Mouse (Mus musculus) embryonic facial prominence, embryonic 15.5 days (tissue): ENCODE data around the gene Ruvbl1. TPM values are rescaled to one million over a fixed set of nuclear protein-coding genes. Genes with fewer than 3 reads are reported as not detected.

ENCODE experiments used
- ATAC-seq: fragments of 200-750 bp; cut with Nextera tagmentation; 2 replicates; pipeline ENCODE4 v1.8.0; 2017; ENCODE audit warnings: low read depth, moderate TSS enrichment; ENCODE audit not compliant: insufficient number of reproducible peaks, low FRiP score, low TSS enrichment
- H3K27ac ChIP-seq: fragments of 300-500 bp; sonication (generic); replicated peaks from 2 replicates; pipeline ENCODE4 v1.5.1; 2015; ENCODE audit warnings: mild to moderate bottlenecking, inconsistent platforms
- H3K27me3 ChIP-seq: fragments of 300-500 bp; sonication (generic); 2 replicates; pipeline ENCODE4 v1.6.1; 2015; ENCODE audit warnings: inconsistent platforms
- H3K36me3 ChIP-seq: fragments of 300-500 bp; sonication (generic); 2 replicates; pipeline ENCODE4 v1.6.1; 2015; ENCODE audit warnings: mild to moderate bottlenecking, inconsistent platforms
- H3K4me1 ChIP-seq: fragments of 300-500 bp; sonication (generic); 2 replicates; pipeline ENCODE4 v1.6.1; 2015; ENCODE audit warnings: inconsistent platforms
- H3K4me2 ChIP-seq: fragments of 300-500 bp; sonication (generic); replicated peaks from 2 replicates; pipeline ENCODE4 v1.6.1; 2015; ENCODE audit warnings: mild to moderate bottlenecking, inconsistent platforms
- H3K4me3 ChIP-seq: fragments of 300-500 bp; sonication (generic); replicated peaks from 2 replicates; pipeline ENCODE4 v1.5.1; 2015; ENCODE audit warnings: mild to moderate bottlenecking, inconsistent platforms
- H3K9ac ChIP-seq: fragments of 300-500 bp; sonication (generic); 2 replicates; pipeline ENCODE4 v1.6.1; 2015; ENCODE audit warnings: inconsistent platforms
- H3K9me3 ChIP-seq: fragments of 300-500 bp; sonication (generic); replicated peaks from 2 replicates; pipeline ENCODE4 v1.6.1; 2016; ENCODE audit warnings: inconsistent platforms
- WGBS: fragments of 180-500 bp; shearing (Covaris S2); methylation state at CpG from one replicate; pipeline ENCODE4 v1.1.7; 2015; 5-methylcytosine and 5-hydroxymethylcytosine counted together
- polyA plus RNA-seq: library from polyadenylated mRNA; unstranded; fragments of >200 nt; fragmentation: Nextera tagmentation; extraction: Ambion mirVana; gene quantifications from 2 replicates; pipeline ENCODE4 v1.2.1, GENCODE M21; 2015

Gene Ruvbl1
- polyA plus RNA-seq, 1 experiment from 2014 or later: 131 TPM

- Histone ChIP-seq H3K27me3 (no peaks in the 10 kb centered on the region), H3K4me3 (no peak overlapping the region), H3K36me3 (no peaks in the 10 kb centered on the region), H3K9ac (no peak overlapping the region), H3K27ac (no peak overlapping the region), H3K4me2 (no peak overlapping the region), H3K9me3 (no peaks in the 10 kb centered on the region), H3K4me1 (peaks cover 14% of the 10 kb centered on the region)
- ATAC-seq: no peak
- 89% methylated on average over 7 of the region's 7 CpGs for WGBS
These were observed 56.6 kb downstream of the Ruvbl1 start for GRCm38 (mm10) chr6:88521821-88522220.

GRCm38 (mm10) chr6:88522606-88523005 is 57.4 kb downstream of the Ruvbl1 start:
- H3K27me3 ChIP-seq: 0 out of 2 replicates have a peak, but pooled peaks cover 4% of the 10 kb centered on the region
- no peak overlapping the region for H3K4me2 ChIP-seq
- H3K27ac ChIP-seq: no peak overlapping the region
- H3K9me3 ChIP-seq: no peaks in the 10 kb centered on the region
- no peak overlapping the region for H3K4me3 ChIP-seq
- H3K9ac ChIP-seq: no peak overlapping the region
- 58% methylated on average over 3 of the region's 3 CpGs for WGBS
- ATAC-seq: no peak
- peaks cover 9% of the 10 kb centered on the region; the same call in 1 of the 2 replicates for H3K4me1 ChIP-seq
- no peaks in the 10 kb centered on the region for H3K36me3 ChIP-seq

DNA sequence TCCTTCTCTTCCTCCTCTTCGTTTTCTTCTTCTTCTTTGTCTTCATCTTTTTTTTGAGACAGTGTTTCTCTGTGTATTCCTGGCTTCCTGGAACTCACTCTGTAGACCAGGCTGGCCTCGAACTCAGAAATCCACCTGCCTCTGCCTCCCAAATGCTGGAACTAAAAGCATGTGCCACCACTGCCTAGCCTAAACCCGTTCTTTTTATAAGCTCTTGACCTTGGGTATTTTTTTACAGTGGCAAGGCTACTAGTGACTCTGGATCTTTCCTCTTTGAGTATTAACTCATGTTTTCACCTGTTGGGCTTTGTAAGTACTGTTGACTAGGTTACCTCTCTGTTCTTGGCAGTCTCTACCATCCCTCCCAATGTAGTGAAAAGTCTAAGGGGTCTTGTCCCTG is 57.8 kb downstream of the Ruvbl1 start:
- H3K27ac ChIP-seq: no peak overlapping the region
- H3K27me3 ChIP-seq: 0 out of 2 replicates have a peak, but pooled peaks cover 5% of the 10 kb centered on the region
- ATAC-seq: no peak
- 73% methylated on average over 3 of the region's 3 CpGs for WGBS
- no peak overlapping the region for H3K4me2 ChIP-seq
- H3K4me3 ChIP-seq: no peak overlapping the region
- H3K4me1 ChIP-seq: peaks cover 9% of the 10 kb centered on the region; the same call in 1 of the 2 replicates
- H3K9ac ChIP-seq: no peak overlapping the region
- H3K36me3 ChIP-seq: no peaks in the 10 kb centered on the region
- no peaks in the 10 kb centered on the region for H3K9me3 ChIP-seq

DNA sequence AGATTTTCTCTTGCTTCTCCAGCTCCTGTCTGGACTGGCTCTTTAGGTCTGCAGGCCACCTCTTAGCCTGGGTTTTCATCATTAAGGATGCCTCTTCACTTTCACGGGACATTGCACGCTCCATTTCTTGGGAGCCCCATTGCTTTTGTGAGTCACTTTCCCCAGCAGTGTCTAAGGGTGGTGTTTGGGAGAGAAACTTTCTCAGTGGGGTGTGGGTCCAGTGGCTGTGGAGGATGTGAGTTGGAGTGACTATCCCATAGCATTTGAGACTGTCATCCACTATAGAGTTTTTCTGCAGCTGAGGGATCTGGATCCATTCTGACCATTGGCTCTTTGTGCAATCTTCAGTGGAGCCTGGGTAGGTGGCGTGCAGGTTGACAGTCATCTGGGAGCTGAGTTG is 58.2 kb downstream of the Ruvbl1 start:
- Histone ChIP-seq H3K9me3 (no peaks in the 10 kb centered on the region), H3K27ac (no peak overlapping the region), H3K27me3 (0 out of 2 replicates have a peak, but pooled peaks cover 5% of the 10 kb centered on the region), H3K9ac (no peak overlapping the region), H3K4me3 (no peak overlapping the region), H3K4me2 (no peak overlapping the region), H3K4me1 (peaks cover 9% of the 10 kb centered on the region; the same call in 1 of the 2 replicates), H3K36me3 (no peaks in the 10 kb centered on the region)
- no peak for ATAC-seq
- WGBS: 87% methylated on average over 3 of the region's 3 CpGs

GRCm38 (mm10) chr6:88524056-88524455 is 58.8 kb downstream of the Ruvbl1 start:
- H3K36me3 ChIP-seq: no peaks in the 10 kb centered on the region
- H3K9me3 ChIP-seq: no peaks in the 10 kb centered on the region
- no peak overlapping the region for H3K4me3 ChIP-seq
- WGBS: 90% methylated on average over 4 of the region's 4 CpGs
- ATAC-seq: no peak
- H3K27me3 ChIP-seq: 0 out of 2 replicates have a peak, but pooled peaks cover 5% of the 10 kb centered on the region
- no peak overlapping the region for H3K27ac ChIP-seq
- no peak overlapping the region for H3K9ac ChIP-seq
- H3K4me2 ChIP-seq: no peak overlapping the region
- H3K4me1 ChIP-seq: peaks cover 9% of the 10 kb centered on the region; the same call in 1 of the 2 replicates

- Histone ChIP-seq H3K9me3 (no peaks in the 10 kb centered on the region), H3K4me1 (no peaks in the 10 kb centered on the region), H3K4me3 (no peak overlapping the region), H3K27ac (no peak overlapping the region), H3K36me3 (no peaks in the 10 kb centered on the region), H3K4me2 (no peak overlapping the region), H3K27me3 (0 out of 2 replicates have a peak, but pooled peaks cover 5% of the 10 kb centered on the region), H3K9ac (no peak overlapping the region)
- ATAC-seq: no peak
These were observed 65.1 kb downstream of the Ruvbl1 start for GRCm38 (mm10) chr6:88530306-88530705.

DNA sequence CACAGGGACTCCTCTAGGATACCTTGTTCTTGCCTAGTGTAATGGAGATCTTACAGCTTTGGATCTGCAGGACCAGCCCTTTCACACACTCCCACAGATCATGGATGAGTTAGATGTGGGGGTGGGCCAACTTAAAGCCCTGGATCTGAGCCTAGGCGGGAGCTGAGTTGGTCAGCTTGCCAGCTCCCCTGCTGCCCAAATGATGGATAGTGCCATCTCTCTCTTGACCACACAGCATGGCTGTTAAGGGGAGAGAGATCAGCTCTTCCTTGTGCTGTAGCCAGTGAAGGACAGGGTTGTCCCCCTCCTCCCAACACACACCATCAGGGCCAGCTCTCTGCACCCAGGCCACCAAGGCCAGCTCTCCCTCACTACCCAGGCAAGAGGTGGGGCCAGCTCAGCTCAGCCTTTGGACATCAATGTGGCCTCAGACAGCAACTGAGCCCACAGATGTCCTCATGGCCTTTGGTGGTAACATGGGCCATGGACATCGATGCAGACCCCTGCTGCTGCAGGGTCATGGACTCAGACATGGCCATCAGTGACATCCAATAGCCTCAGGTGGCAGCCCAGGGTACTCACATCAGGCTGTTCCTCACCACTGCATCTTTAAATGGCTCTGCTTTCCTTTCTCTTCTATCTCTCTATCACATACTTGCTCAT is 75.0 kb downstream of the Ruvbl1 start:
- Histone ChIP-seq H3K4me2 (no peak overlapping the region), H3K4me1 (no peaks in the 10 kb centered on the region), H3K27me3 (peaks cover 19% of the 10 kb centered on the region), H3K4me3 (no peak overlapping the region), H3K36me3 (no peaks in the 10 kb centered on the region), H3K9me3 (no peaks in the 10 kb centered on the region), H3K27ac (no peak overlapping the region), H3K9ac (no peak overlapping the region)
- no peak for ATAC-seq
- WGBS: 74% methylated on average over 2 of the region's 2 CpGs

GRCm38 (mm10) chr6:88544241-88544640 is 79.0 kb downstream of the Ruvbl1 start:
- Histone ChIP-seq H3K9me3 (no peaks in the 10 kb centered on the region), H3K36me3 (no peaks in the 10 kb centered on the region), H3K4me2 (no peak overlapping the region), H3K27me3 (peaks cover 49% of the 10 kb centered on the region), H3K4me1 (no peaks in the 10 kb centered on the region), H3K4me3 (no peak overlapping the region), H3K9ac (no peak overlapping the region), H3K27ac (no peak overlapping the region)
- WGBS: 83% methylated on average over 3 of the region's 3 CpGs
- ATAC-seq: no peak

DNA sequence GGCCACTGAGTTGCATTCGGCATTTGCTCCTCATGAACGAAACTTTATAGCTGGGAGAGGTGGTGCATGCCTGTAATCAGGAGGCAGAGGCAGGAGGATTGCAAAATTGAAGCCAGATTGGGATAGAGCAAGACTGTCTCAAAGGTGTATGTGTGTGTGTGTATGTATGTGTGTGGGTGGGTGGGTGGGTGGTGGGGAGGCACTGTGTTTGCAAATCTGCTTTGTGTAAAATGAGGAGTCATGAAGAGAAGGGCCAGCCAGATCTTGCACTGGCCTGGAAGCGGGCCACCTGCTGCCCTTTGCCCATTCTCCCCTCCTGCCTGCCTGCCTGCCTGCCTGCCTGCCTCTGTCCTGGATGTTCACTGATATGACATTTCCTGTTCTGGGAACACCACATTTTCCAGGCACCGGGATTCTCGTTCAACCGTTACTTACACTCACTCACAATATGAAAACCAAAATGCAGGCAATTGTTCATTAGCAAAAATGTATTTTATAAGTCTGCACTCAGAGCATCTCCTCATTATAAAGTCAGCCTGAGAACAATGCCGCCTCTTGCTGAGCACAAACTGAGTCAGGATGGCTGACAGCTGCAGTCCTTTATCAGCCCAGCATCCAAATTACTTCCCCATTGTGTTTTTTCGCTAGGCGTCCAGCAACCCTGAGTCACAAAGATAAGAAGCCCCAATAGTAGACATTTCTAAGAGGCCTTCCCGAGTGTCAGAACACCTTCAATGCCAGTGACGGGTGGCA is 79.6 kb downstream of the Ruvbl1 start:
- Histone ChIP-seq H3K4me1 (no peaks in the 10 kb centered on the region), H3K9ac (no peak overlapping the region), H3K36me3 (no peaks in the 10 kb centered on the region), H3K27ac (no peak overlapping the region), H3K27me3 (peaks cover 49% of the 10 kb centered on the region), H3K4me2 (no peak overlapping the region), H3K9me3 (no peaks in the 10 kb centered on the region), H3K4me3 (no peak overlapping the region)
- WGBS: 35% methylated on average over 11 of the region's 11 CpGs
- ATAC-seq: no peak

- Histone ChIP-seq H3K4me2 (no peak overlapping the region), H3K4me3 (no peak overlapping the region), H3K27me3 (peaks cover 49% of the 10 kb centered on the region), H3K36me3 (no peaks in the 10 kb centered on the region), H3K4me1 (no peaks in the 10 kb centered on the region), H3K27ac (no peak overlapping the region), H3K9me3 (no peaks in the 10 kb centered on the region), H3K9ac (no peak overlapping the region)
- no peak for ATAC-seq
- 22% methylated on average over 10 of the region's 10 CpGs for WGBS
These were observed 80.2 kb downstream of the Ruvbl1 start for GRCm38 (mm10) chr6:88545397-88545790.
